Mouse (Mus musculus) regulatory T cell (primary cell): ENCODE results near the gene Wfdc11.
"Not testable (repeated sequence)": the region's sequence is repeated elsewhere in the genome, so short reads cannot be mapped to it uniquely, and the experiment has no call there.

ENCODE experiments used
- in situ Hi-C: fragments of 300-600 bp; cut with MboI, MseI; formaldehyde crosslinking; loops from one replicate; pipeline ENCODE4 v1.15.1; 2025; ENCODE audit warnings: high pct_unique_total_duplicates

The Wfdc11 gene

GRCm38 (mm10) chr2:164673987-164674386, at the start of gene Wfdc11:
TSS of gene Wfdc11 (minus strand) at chr2:164674087.
- in situ Hi-C loops: no loop called here

DNA sequence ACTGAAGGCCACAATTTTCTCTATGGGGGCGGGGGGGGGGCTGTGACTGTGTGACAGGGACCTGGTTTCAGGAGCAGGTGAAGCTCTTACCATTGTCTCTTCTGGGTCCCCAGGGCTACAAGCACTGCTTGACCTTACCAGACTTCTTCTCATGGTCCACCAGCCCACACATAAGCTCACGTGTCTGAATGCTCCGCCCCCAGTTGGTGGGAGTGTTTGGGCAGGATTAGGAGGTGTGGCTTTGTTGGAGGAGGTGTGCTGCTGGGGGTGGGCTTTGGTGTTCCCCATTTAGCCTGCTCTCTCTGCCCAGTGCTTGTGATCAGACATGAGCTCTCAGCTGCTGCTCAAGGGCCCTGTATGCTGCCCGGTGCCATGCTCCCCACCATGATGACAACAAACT, 49.4 kb upstream of the Wfdc11 start:
- in situ Hi-C loops: loop anchor here (10.0 kb wide), 1 partner anchor 128 kb away; the partner anchor contains the start of gene Eppin

DNA sequence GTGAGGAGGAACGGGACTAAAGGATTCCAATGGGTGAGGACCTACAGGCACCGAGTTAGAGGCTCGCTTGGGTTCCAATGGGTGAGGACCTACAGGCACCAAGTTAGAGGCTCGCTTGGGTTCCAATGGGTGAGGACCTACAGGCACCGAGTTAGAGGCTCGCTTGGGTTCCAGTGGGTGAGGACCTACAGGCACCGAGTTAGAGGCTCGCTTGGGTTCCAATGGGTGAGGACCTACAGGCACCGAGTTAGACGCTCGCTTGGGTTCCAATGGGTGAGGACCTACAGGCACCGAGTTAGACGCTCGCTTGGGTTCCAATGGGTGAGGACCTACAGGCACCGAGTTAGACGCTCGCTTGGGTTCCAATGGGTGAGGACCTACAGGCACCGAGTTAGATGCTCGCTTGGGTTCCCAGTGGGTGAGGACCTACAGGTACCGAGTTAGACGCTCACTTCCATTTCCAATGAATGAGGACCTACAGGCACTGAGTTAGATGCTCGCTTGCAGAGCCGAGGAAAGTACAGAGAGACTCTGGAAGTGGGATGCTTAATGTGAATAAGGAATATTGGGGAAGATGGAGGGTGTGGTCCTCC, 42.4 kb upstream of the Wfdc11 start:
- in situ Hi-C loops: not testable (repeated sequence)

DNA sequence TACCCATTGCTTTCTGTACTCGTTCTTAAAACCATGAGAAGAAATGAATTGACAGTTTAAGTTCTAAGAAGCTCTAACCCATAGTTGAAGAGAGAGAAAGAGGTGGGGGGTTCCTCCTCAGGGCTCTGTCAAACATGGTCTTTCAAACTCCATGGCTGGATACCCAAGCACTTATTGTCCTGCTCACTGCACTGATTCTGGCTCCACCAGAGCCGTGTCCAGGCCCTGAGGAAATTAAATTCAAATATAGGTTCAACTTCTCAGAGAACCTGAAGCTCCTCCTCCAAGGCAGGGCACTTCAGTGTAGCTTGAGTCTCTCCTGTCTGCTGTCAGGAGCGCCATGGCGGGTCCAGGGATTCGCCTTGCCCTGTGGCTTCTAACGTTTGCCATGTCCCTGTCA, 41.1 kb upstream of the Wfdc11 start, which contains the start of gene Spint5:
TSS of gene Spint5 (plus strand) at position 301 of the 400 bp plus-strand sequence.
- in situ Hi-C loops: no loop called here

DNA sequence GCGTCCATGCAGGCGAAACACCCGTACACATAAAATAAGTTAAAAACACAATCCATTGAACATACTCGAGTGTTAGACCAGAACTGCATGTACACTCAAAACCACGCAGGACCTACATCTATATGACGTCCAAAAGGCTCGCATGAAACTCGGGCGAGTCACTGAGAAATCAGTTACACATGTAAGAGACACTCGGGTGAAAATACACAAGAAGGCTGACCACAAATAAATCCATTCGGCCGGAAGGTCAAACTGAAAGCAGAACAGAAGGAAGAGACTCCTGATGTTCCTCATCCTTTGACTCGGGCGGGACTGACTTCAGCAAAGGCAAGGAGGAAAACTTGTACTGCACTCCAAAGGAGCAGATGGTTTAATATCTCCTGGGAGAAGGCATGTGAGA, 32.1 kb upstream of the Wfdc11 start:
- in situ Hi-C loops: no loop called here

- in situ Hi-C loops: no loop called here
Measured at GRCm38 (mm10) chr2:164705328-164705727, 31.4 kb upstream of the Wfdc11 start.

- in situ Hi-C loops: no loop called here
Measured at GRCm38 (mm10) chr2:164704235-164704634, 30.3 kb upstream of the Wfdc11 start.

DNA sequence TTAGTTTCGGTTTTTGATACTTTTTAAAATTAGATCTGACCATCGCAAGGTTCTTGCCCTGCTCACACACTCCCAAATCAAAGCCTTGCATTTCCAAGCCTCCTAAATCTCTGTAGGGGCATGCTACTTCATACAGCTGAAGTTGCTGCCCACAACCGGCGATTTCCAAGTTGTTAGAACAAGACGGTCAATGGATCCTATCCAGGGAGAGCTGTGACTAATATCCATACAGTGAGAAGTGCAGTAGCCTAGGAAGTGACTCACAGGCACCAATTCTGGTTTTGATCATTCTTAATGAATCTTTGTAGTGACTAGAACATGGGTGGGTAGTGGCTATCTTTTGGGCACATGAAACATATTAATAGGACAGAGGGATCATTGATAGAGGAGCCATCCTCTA, 27.9 kb upstream of the Wfdc11 start:
- in situ Hi-C loops: no loop called here

DNA sequence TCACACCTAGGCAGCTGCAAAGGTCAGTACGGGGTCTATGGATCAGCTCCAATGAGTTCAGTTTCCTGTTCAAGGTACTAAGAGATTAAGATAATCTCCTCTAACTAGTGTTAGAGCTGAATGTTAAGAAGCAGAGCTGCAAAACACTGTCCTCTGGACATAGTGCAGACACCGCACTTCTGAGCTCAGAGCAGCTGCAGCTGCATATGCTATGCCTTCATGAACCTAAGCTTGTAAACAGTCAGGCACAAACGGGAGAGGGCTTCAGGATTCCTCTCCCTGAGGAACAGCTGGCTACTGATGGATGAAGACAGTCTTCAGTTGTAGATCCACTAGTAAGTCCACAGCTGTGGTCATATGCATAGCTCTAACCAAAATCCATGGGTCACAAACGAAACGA, 27.1 kb upstream of the Wfdc11 start:
- in situ Hi-C loops: no loop called here

GRCm38 (mm10) chr2:164698201-164698600, 24.3 kb upstream of the Wfdc11 start, which contains the start of gene Spint4:
TSS of gene Spint4 (plus strand) at chr2:164698501.
- in situ Hi-C loops: no loop called here

- in situ Hi-C loops: no loop called here
Measured at GRCm38 (mm10) chr2:164684807-164685206, 10.9 kb upstream of the Wfdc11 start, which contains the start of gene Wfdc13. TSS of gene Wfdc13 (plus strand) at chr2:164685107.

GRCm38 (mm10) chr2:164679906-164680305, 6.0 kb upstream of the Wfdc11 start:
- in situ Hi-C loops: no loop called here

GRCm38 (mm10) chr2:164678848-164679625, 5.2 kb upstream of the Wfdc11 start:
- in situ Hi-C loops: no loop called here

- in situ Hi-C loops: no loop called here
Measured at GRCm38 (mm10) chr2:164676916-164677685, 3.2 kb upstream of the Wfdc11 start.

DNA sequence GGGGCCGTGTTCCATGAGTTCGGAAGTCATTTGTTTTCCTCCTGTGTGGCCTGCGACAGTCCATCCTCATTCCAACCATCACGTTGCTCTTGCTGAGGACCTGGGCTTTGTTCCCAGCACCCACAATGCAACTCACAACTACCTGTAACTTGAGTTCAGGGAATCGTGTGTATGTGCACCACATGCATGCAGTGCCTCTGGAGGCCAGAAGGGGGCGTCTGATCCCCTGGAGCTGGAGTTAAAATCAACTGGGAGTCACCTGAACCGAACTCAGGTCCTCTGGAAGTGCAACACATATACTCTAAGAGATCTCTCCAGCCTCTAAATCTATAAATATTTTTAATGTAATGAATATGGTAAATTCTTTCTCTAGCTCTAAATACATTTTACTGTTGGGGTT, 2.2 kb upstream of the Wfdc11 start:
- in situ Hi-C loops: no loop called here

DNA sequence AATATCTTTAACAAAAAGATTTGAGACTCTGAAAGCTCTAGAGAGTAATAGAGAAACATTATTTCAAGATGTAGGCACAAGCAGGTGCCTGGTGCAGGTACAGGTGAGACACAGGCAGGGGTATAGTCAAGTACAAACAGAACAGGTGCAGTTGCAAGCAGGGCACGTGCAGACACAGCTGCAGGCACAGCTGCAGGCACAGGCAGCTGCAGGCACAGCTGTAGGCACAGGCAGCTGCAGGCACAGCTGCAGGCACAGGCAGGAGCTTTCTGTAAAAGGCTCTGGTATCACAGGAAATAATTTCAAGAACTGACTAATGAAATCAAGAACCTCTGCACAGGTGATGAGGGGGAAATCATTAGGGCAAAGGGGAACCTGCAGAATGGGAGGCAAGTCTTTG, 2.9 kb downstream of the Wfdc11 start:
- in situ Hi-C loops: no loop called here

- in situ Hi-C loops: no loop called here
Measured at GRCm38 (mm10) chr2:164670261-164670660, 3.6 kb downstream of the Wfdc11 start.

DNA sequence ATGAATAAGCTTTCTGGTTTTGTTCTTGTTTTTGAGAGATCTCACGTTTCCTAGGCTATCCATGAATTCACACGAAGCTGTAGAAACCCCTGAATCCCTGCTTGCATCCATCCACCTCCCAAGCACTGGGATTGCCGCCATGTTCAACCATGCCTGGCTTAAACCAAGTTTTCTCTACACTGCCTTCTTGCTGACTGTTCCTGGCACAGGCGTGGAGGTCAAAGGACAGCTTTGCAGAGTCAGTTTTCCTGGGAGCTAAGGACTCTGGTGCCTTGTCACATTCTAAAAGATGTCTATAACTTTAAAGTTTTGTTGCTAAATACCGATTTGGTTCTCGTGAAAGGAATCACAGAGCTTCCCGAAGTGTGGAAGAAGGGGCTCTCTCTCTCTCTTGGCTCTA, 9.0 kb downstream of the Wfdc11 start:
- in situ Hi-C loops: no loop called here

GRCm38 (mm10) chr2:164656483-164656882, 17.4 kb downstream of the Wfdc11 start, which contains the start of gene Wfdc9:
TSS of gene Wfdc9 (minus strand) at chr2:164656583.
- in situ Hi-C loops: loop anchor here (5.0 kb wide), 1 partner anchor 619 kb away; no protein-coding TSS in a partner anchor

DNA sequence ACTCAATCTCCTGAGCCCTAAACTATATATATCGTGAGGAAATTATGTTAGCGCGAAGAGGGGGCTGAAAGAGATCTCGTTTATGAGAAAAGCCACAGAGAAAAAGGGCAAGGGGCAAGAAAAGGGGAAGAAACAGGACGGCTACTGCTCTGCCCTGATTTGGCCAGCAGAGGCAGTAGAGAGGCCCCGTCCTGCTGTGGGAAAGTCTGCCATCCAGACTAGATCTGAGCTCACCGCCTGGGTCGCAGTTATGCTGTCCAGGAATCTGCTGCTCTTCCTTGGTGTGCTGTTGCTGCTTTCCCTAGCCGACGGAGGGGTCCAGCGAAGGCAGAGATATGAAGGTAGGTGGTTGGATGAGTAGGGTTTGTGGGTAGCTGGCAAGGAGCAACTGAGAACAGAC, 18.0 kb downstream of the Wfdc11 start, which contains the start of gene Wfdc10:
TSS of gene Wfdc10 (plus strand) at position 189 of the 400 bp plus-strand sequence.
- in situ Hi-C loops: loop anchor here (5.0 kb wide), 1 partner anchor 619 kb away; no protein-coding TSS in a partner anchor

DNA sequence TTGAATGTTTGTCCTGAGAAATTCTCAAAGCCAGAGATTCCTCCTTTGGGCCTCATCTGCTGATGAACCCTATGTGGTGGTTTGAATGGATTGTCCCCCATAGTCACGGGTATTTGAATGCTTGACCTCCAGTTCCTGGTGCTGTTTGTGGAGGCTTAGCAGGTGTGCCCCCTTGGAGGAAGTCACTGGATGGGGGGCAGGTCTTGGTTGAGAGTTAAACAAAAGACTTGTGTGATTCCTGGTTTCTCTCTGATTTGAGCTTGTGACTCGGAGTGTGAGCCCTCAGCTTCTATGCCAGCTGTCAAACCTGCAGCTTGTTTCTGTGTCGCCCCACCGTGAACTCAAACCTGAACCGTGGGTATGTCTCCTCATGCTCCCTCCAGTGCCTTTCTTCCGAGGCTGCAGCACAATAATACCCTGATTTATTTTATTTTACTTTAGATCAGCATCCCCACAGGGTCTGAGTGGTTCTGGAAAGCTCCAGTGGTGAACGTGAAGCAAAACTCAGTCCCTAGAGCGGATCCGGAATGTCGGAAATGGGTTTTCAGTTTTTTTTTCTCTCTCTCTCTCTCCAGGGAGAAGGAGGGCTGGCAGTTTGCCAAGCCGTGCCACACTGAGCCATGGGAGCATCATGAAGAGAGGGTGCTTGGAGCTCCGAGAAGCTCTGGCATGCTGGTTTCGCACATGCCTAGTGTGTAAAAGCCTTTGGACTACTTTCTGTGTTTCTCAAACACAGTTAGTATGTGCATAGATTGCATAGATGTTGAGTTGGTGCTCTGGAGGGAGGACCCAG, 31.8 kb downstream of the Wfdc11 start:
- in situ Hi-C loops: no loop called here
